9 mouse cellular contexts compared by ENCODE assay signal in the genomic region with DNA sequence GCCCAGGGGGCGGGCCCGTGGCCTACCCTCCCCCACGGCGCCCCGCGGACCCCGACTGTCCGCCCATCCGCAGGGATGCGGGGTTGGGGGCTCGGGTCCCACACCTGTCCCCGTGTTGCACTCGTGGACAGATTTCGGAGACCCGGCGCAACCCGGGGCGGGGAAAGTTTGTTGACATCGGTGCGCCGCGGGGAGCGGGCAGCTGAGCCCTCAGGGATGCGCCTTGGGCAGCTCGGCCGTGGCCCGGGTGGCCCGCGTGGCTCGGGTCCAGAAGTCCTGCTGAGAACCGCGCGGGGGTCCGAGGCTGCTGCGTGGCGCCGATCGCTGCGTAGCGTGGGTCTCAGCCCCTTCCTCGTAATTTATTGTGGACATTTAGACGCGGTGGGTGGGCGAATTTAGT. TPM values are rescaled to one million over a fixed set of nuclear protein-coding genes. Genes with fewer than 3 reads are reported as not detected.
DNase-seq lines count a peak whose midpoint lies in the region; ATAC-seq and TF ChIP-seq lines count a peak whose summit lies in the region.
"Had no signal": no experiment of that assay in that cellular context is flagged by ENCODE, and none has a peak within 500 bp of the region (broad histone marks: within the 10 kb centered on the region; RNA-seq: fewer than 3 reads in every experiment).

No protein-coding gene starts in this region.

- H3K4me2 ChIP-seq in embryonic facial prominence, embryonic 12.5 days (replicated peaks), result peak overlapping the region; percentile 96
- peak overlapping the region; percentile 79 for H3K4me2 ChIP-seq in liver, embryonic 14.5 days (ENCODE audit: low read depth)
- H3K4me2 ChIP-seq in stomach, embryonic 14.5 days (replicated peaks; ENCODE audit: low read depth, low read length), result peak overlapping the region; percentile 97

- WGBS in embryonic facial prominence, embryonic 12.5 days, result under 1% methylated on average over 44 of the region's 44 CpGs
- 1% methylated on average over 44 of the region's 44 CpGs for WGBS in liver, embryonic 14.5 days (ENCODE audit: insufficient replicate concordance)
- under 1% methylated on average over 39 of the region's 44 CpGs for WGBS in stomach, embryonic 14.5 days

- H3K9me3 ChIP-seq in E14TG2a.4 (ENCODE audit: low read length), result no peaks in the 10 kb centered on the region
- no peaks in the 10 kb centered on the region for H3K9me3 ChIP-seq in embryonic facial prominence, embryonic 12.5 days
- H3K9me3 ChIP-seq in liver, embryonic 14.5 days (ENCODE audit: control insufficient read depth, low read length), result no peaks in the 10 kb centered on the region
- H3K9me3 ChIP-seq in stomach, embryonic 14.5 days (ENCODE audit: control insufficient read depth, low read depth, low read length), result no peaks in the 10 kb centered on the region

- H3K27me3 ChIP-seq in E14TG2a.4 (ENCODE audit: insufficient read depth, low read length), result peaks cover 26% of the 10 kb centered on the region
- H3K27me3 ChIP-seq in embryonic facial prominence, embryonic 12.5 days, result peaks cover 17% of the 10 kb centered on the region
- H3K27me3 ChIP-seq in liver, embryonic 14.5 days (ENCODE audit: control insufficient read depth, insufficient read depth, low read length), result peaks cover 17% of the 10 kb centered on the region
- H3K27me3 ChIP-seq in stomach, embryonic 14.5 days (ENCODE audit: control insufficient read depth, insufficient read depth, low read length), result 0 out of 2 replicates have a peak, but pooled peaks cover 5% of the 10 kb centered on the region

- ATAC-seq in frontal cortex, adult (ENCODE audit: low TSS enrichment), result peak; percentile 17; the same call in 1 of the 2 replicates
- peak; percentile 45; the same call in 1 of the 2 replicates for ATAC-seq in embryonic facial prominence, embryonic 12.5 days (ENCODE audit: insufficient number of reproducible peaks, insufficient read depth, low FRiP score, low TSS enrichment)
- ATAC-seq in liver, embryonic 14.5 days (ENCODE audit: insufficient read depth), result peak; percentile 21; the same call in 1 of the 2 replicates
- peak; percentile 42; the same call in 1 of the 2 replicates for ATAC-seq in stomach, embryonic 14.5 days (ENCODE audit: insufficient number of reproducible peaks, insufficient read depth, low FRiP score, low read depth)

- H3K4me3 ChIP-seq in E14TG2a.4 (replicated peaks; ENCODE audit: low read length), result peak overlapping the region; percentile 94
- peak overlapping the region; percentile 69 for H3K4me3 ChIP-seq in embryonic facial prominence, embryonic 12.5 days
- peak overlapping the region; percentile 58 to 63 for H3K4me3 ChIP-seq in liver, embryonic 14.5 days (ENCODE audit: insufficient read depth in 1 of 2, low read depth in 2 of 2, low read length in 2 of 2)
- peak overlapping the region; percentile 70 for H3K4me3 ChIP-seq in stomach, embryonic 14.5 days (ENCODE audit: low read depth, low read length)

- TF ChIP-seq EP300 in liver, embryonic 14.5 days (IDR thresholded peaks at IDR 0.05; ENCODE audit: low read depth), result no peak

- no peak overlapping the region for H3K27ac ChIP-seq in embryonic facial prominence, embryonic 12.5 days
- no peak overlapping the region for H3K27ac ChIP-seq in liver, embryonic 14.5 days
- H3K27ac ChIP-seq in stomach, embryonic 14.5 days (ENCODE audit: low read length), result no peak overlapping the region

- H3K9ac ChIP-seq in embryonic facial prominence, embryonic 12.5 days, result peak overlapping the region; percentile 57
- no peak overlapping the region for H3K9ac ChIP-seq in liver, embryonic 14.5 days (replicated peaks)
- H3K9ac ChIP-seq in stomach, embryonic 14.5 days (replicated peaks; ENCODE audit: low read depth, low read length), result peak overlapping the region; percentile 38; the same call in 1 of the 2 replicates

- no peaks in the 10 kb centered on the region for H3K36me3 ChIP-seq in E14TG2a.4 (ENCODE audit: insufficient read depth, low read length)
- no peaks in the 10 kb centered on the region for H3K36me3 ChIP-seq in embryonic facial prominence, embryonic 12.5 days
- no peaks in the 10 kb centered on the region for H3K36me3 ChIP-seq in liver, embryonic 14.5 days (replicated peaks; ENCODE audit: control insufficient read depth, insufficient read depth, low read depth)
- H3K36me3 ChIP-seq in stomach, embryonic 14.5 days (ENCODE audit: control insufficient read depth, insufficient read depth, low read length), result no peaks in the 10 kb centered on the region
- H3K36me3 ChIP-seq: G1E had no signal

- no peak for TF ChIP-seq CTCF in E14TG2a.4 (conservative IDR thresholded peaks at IDR 0.05; ENCODE audit: low read length)
- TF ChIP-seq CTCF in liver, embryonic 14.5 days (IDR thresholded peaks at IDR 0.05; ENCODE audit: low read depth), result no peak

- no peak for DNase-seq in frontal cortex, postnatal 36 days (ENCODE audit: low spot score in 2 of 2)
- peak; percentile 57 for DNase-seq in heart, postnatal 4 days
- DNase-seq in liver, embryonic 14.5 days (ENCODE audit: low read depth in 3 of 3, low spot score in 3 of 3), result no peak
- no peak for DNase-seq in layer of hippocampus, adult 9-10 months (ENCODE audit: low spot score)

- H3K4me1 ChIP-seq in E14TG2a.4 (replicated peaks; ENCODE audit: low read depth, low read length), result peaks cover 14% of the 10 kb centered on the region
- H3K4me1 ChIP-seq in embryonic facial prominence, embryonic 12.5 days, result peaks cover 4% of the 10 kb centered on the region; the same call in 1 of the 2 replicates
- peaks cover 0 to 8% of the 10 kb centered on the region in 2 experiments; a peak in 2 of 4 replicates for H3K4me1 ChIP-seq in liver, embryonic 14.5 days (replicated peaks; ENCODE audit: control insufficient read depth in 2 of 2, insufficient read depth in 2 of 2, low read length in 1 of 2)
- H3K4me1 ChIP-seq in stomach, embryonic 14.5 days (ENCODE audit: control insufficient read depth, insufficient read depth, low read length), result 0 out of 2 replicates have a peak, but pooled peaks cover 3% of the 10 kb centered on the region

RNA-seq across cellular contexts. Expression of gene Hivep3, which starts 0.4 kb away (rescaled TPM):
- polyA plus RNA-seq in embryonic facial prominence, embryonic 12.5 days (2016; fragmentation: Nextera tagmentation; extraction: Ambion mirVana), result 3.2 and 3.5 TPM in 2 replicates
- 1 to 10 TPM; 6.2 to 7.1 TPM for total RNA-seq in heart, postnatal 4 days (2021)
- 1.7 and 1.9 TPM in 2 replicates for polyA plus RNA-seq in liver, embryonic 14.5 days (2012; rRNA removed)
- polyA plus RNA-seq in liver, embryonic 14.5 days (2014; fragmentation: Nextera tagmentation; extraction: Ambion mirVana), result 2.3 and 2.7 TPM in 2 replicates
- 8.6 and 9.8 TPM in 2 replicates for polyA plus RNA-seq in stomach, embryonic 14.5 days (2014; fragmentation: Nextera tagmentation; extraction: Ambion mirVana)
- polyA plus RNA-seq: G1E had no signal
